In genomic region chr6:18648898-18649591, GRCm38 (mm10) we compare ENCODE assay signal across 27 mouse cellular contexts.
DNase-seq lines count a peak whose midpoint lies in the region; ATAC-seq and TF ChIP-seq lines count a peak whose summit lies in the region.
"Had no signal": no experiment of that assay in that cellular context is flagged by ENCODE, and none has a peak within 500 bp of the region (broad histone marks: within the 10 kb centered on the region; RNA-seq: fewer than 3 reads in every experiment).

No protein-coding gene starts in this region.

- TF ChIP-seq POLR2A in brain, embryonic 14.5 days (IDR thresholded peaks at IDR 0.05; ENCODE audit: borderline replicate concordance, extremely low read depth, insufficient read depth, insufficient read length, poor library complexity, severe bottlenecking), result no peak

- peak; percentile 87 for ATAC-seq in forebrain, embryonic 13.5 days
- ATAC-seq in forebrain, embryonic 11.5 days (replicated peaks; ENCODE audit: low FRiP score), result no peak
- no peak for ATAC-seq in megakaryocyte, adult 5-6 weeks (ENCODE audit: poor library complexity, severe bottlenecking)
- peak; percentile 86 for ATAC-seq in forebrain, embryonic 16.5 days
- ATAC-seq: CD4-positive, CD25-positive, alpha-beta regulatory T cell, adult 4 months; hindbrain, postnatal 0 days; intestine, embryonic 16.5 days; liver, embryonic 12.5 days; midbrain, embryonic 15.5 days had no signal

- intact Hi-C loops in gastrocnemius, postnatal 36 days (cut with DNase I), result no loop called here

- H3K4me1 ChIP-seq in forebrain, embryonic 13.5 days, result no peaks in the 10 kb centered on the region
- H3K4me1 ChIP-seq in forebrain, embryonic 11.5 days (replicated peaks; ENCODE audit: control insufficient read depth, insufficient read depth, low read length), result no peaks in the 10 kb centered on the region
- no peaks in the 10 kb centered on the region for H3K4me1 ChIP-seq in megakaryocyte, embryonic 14.5 days
- no peaks in the 10 kb centered on the region; the same call in 1 of the 2 replicates for H3K4me1 ChIP-seq in forebrain, embryonic 16.5 days (replicated peaks; ENCODE audit: control insufficient read depth, insufficient read depth, low read length)
- H3K4me1 ChIP-seq: limb, embryonic 13.5 days; liver, embryonic 12.5 days; midbrain, embryonic 15.5 days; neural tube, embryonic 13.5 days had no signal

- H3K27me3 ChIP-seq in forebrain, embryonic 13.5 days, result no peaks in the 10 kb centered on the region
- H3K27me3 ChIP-seq in forebrain, embryonic 11.5 days (ENCODE audit: control insufficient read depth, insufficient read depth, low read length), result no peaks in the 10 kb centered on the region
- H3K27me3 ChIP-seq in megakaryocyte, embryonic 14.5 days (replicated peaks), result no peaks in the 10 kb centered on the region
- H3K27me3 ChIP-seq in forebrain, embryonic 16.5 days (replicated peaks; ENCODE audit: control insufficient read depth, insufficient read depth, low read length), result no peaks in the 10 kb centered on the region
- H3K27me3 ChIP-seq: heart, embryonic 13.5 days; limb, embryonic 13.5 days; liver, embryonic 12.5 days; midbrain, embryonic 15.5 days; neural tube, embryonic 13.5 days had no signal

- peak overlapping the region; percentile 68 for H3K27ac ChIP-seq in forebrain, embryonic 13.5 days
- no peak overlapping the region for H3K27ac ChIP-seq in forebrain, embryonic 11.5 days (ENCODE audit: low read depth, low read length)
- H3K27ac ChIP-seq in forebrain, embryonic 16.5 days (ENCODE audit: low read length), result peak overlapping the region; percentile 86
- H3K27ac ChIP-seq: heart, adult 2 months; heart, embryonic 13.5 days; hindbrain, postnatal 0 days; limb, embryonic 13.5 days; liver, embryonic 12.5 days; midbrain, embryonic 15.5 days; neural tube, embryonic 13.5 days had no signal

- H3K9ac ChIP-seq in forebrain, embryonic 13.5 days, result no peak overlapping the region
- no peak overlapping the region for H3K9ac ChIP-seq in forebrain, embryonic 11.5 days (ENCODE audit: low read length)
- H3K9ac ChIP-seq in forebrain, embryonic 16.5 days (replicated peaks; ENCODE audit: low read depth, low read length), result no peak overlapping the region
- H3K9ac ChIP-seq: heart, embryonic 13.5 days; limb, embryonic 13.5 days; liver, embryonic 12.5 days; midbrain, embryonic 15.5 days; neural tube, embryonic 13.5 days had no signal

- H3K9me3 ChIP-seq in forebrain, embryonic 13.5 days (replicated peaks), result no peaks in the 10 kb centered on the region
- no peaks in the 10 kb centered on the region for H3K9me3 ChIP-seq in forebrain, embryonic 11.5 days (ENCODE audit: control insufficient read depth, low read length)
- peaks cover 7% of the 10 kb centered on the region; the same call in 1 of the 2 replicates for H3K9me3 ChIP-seq in megakaryocyte, embryonic 14.5 days
- H3K9me3 ChIP-seq in forebrain, embryonic 16.5 days (ENCODE audit: control insufficient read depth, low read length), result no peaks in the 10 kb centered on the region
- H3K9me3 ChIP-seq: heart, embryonic 13.5 days; limb, embryonic 13.5 days; liver, embryonic 12.5 days; midbrain, embryonic 15.5 days; neural tube, embryonic 13.5 days had no signal

- no peak overlapping the region for H3K4me3 ChIP-seq in forebrain, embryonic 13.5 days
- H3K4me3 ChIP-seq in forebrain, embryonic 11.5 days (ENCODE audit: low read depth, low read length), result no peak overlapping the region
- peak overlapping the region; percentile 29 for H3K4me3 ChIP-seq in megakaryocyte, embryonic 14.5 days (replicated peaks)
- no peak overlapping the region for H3K4me3 ChIP-seq in forebrain, embryonic 16.5 days (replicated peaks; ENCODE audit: low read length)
- H3K4me3 ChIP-seq: heart, adult 2 months; heart, embryonic 13.5 days; limb, embryonic 13.5 days; liver, embryonic 12.5 days; midbrain, embryonic 15.5 days; myocyte; neural tube, embryonic 13.5 days had no signal

- no peaks in the 10 kb centered on the region for H3K36me3 ChIP-seq in forebrain, embryonic 13.5 days (ENCODE audit: poor library complexity, severe bottlenecking)
- H3K36me3 ChIP-seq in forebrain, embryonic 11.5 days (ENCODE audit: control insufficient read depth, insufficient read depth, low read length), result no peaks in the 10 kb centered on the region
- no peaks in the 10 kb centered on the region for H3K36me3 ChIP-seq in megakaryocyte, embryonic 14.5 days (replicated peaks; ENCODE audit: low read length)
- H3K36me3 ChIP-seq in forebrain, embryonic 16.5 days (ENCODE audit: control insufficient read depth, insufficient read depth), result no peaks in the 10 kb centered on the region
- H3K36me3 ChIP-seq: heart, embryonic 13.5 days; limb, embryonic 13.5 days; liver, embryonic 12.5 days; midbrain, embryonic 15.5 days; neural tube, embryonic 13.5 days had no signal

- TF ChIP-seq CTCF in brain, embryonic 14.5 days (IDR thresholded peaks at IDR 0.05; ENCODE audit: borderline replicate concordance, extremely low read depth, insufficient read depth, insufficient read length), result no peak

- WGBS in forebrain, embryonic 13.5 days, result 58% methylated on average over 5 of the region's 5 CpGs
- 81% methylated on average over 5 of the region's 5 CpGs for WGBS in forebrain, embryonic 11.5 days
- 40% methylated on average over 5 of the region's 5 CpGs for WGBS in forebrain, embryonic 16.5 days

- DNase-seq in forebrain, embryonic 11.5 days (ENCODE audit: low spot score), result no peak
- DNase-seq in brain, embryonic 14.5 days (ENCODE audit: low read depth), result peak; percentile 83
- no peak for DNase-seq in gastrocnemius, postnatal 36 days
- DNase-seq: adrenal gland, postnatal 25 days; cerebellum, adult 11-12 months; cerebellum, postnatal 25 days; embryo, embryonic 11 days; gastrocnemius, postnatal 25 days; heart, adult 2 months; heart, postnatal 14 days; kidney, adult 9 months; kidney, postnatal 14 days; lung, adult 18-20 months; lung, postnatal 10 days had no signal

- no peak overlapping the region for H3K4me2 ChIP-seq in forebrain, embryonic 13.5 days
- no peak overlapping the region for H3K4me2 ChIP-seq in forebrain, embryonic 11.5 days (ENCODE audit: low read depth, low read length, severe bottlenecking)
- H3K4me2 ChIP-seq in forebrain, embryonic 16.5 days (ENCODE audit: low read length), result no peak overlapping the region
- H3K4me2 ChIP-seq: heart, embryonic 13.5 days; limb, embryonic 13.5 days; liver, embryonic 12.5 days; midbrain, embryonic 15.5 days; neural tube, embryonic 13.5 days had no signal

Comparison
In these comparisons a context has a peak if more than half of its experiments do, and no peak if none do; other contexts are left out.
1. ATAC-seq: peak in forebrain, embryonic 13.5 days (single experiment) and forebrain, embryonic 16.5 days (single experiment); none in forebrain, embryonic 11.5 days (single experiment) and megakaryocyte, adult 5-6 weeks (single experiment).